Mouse (Mus musculus) thymus, postnatal 25 days (tissue): Measurements from ENCODE around the gene Kri1.
"Not testable (repeated sequence)": the region's sequence is repeated elsewhere in the genome, so short reads cannot be mapped to it uniquely, and the experiment has no call there.

Source experiments
- DNase-seq: peaks from one replicate; pipeline ENCODE4 v3.0.0; 2022

Gene Kri1

GRCm38 (mm10) chr9:21314367-21315140 is 26.8 kb upstream of the Kri1 start:
- DNase-seq = no peak

GRCm38 (mm10) chr9:21313394-21313793 is 25.6 kb upstream of the Kri1 start:
- peak; percentile 92 for DNase-seq

DNA sequence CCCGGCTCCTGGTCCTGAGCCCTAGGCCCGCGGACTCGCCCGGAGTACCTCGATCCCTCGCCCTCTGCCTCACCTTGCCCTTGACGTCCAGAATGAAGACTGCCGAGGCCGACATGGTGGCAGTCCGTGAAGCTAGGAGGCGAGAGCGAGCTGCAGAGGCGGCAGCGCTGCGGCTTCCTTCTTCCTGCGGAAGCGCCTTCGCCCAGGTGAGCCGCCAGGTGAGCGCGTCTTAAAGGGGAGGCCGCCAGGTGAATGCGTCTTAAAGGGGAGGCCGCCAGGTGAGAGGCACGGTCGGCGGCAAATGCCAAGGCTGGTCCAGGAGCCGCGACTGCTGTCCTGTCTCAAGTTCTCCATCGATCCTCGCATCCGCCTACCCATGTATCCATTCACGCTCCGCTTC is 24.4 kb upstream of the Kri1 start, which contains the start of gene Ap1m2:
Ap1m2 (minus strand) TSS at position 204 of the 400 bp plus-strand sequence.
- DNase-seq = no peak

GRCm38 (mm10) chr9:21311695-21312094 is 23.9 kb upstream of the Kri1 start:
- no peak for DNase-seq

GRCm38 (mm10) chr9:21309150-21309741 is 21.5 kb upstream of the Kri1 start:
- DNase-seq = peak; percentile 46

- DNase-seq = no peak
Observed at GRCm38 (mm10) chr9:21305065-21305464, 17.3 kb upstream of the Kri1 start.

GRCm38 (mm10) chr9:21299014-21299413 is 11.2 kb upstream of the Kri1 start:
- no peak for DNase-seq

DNA sequence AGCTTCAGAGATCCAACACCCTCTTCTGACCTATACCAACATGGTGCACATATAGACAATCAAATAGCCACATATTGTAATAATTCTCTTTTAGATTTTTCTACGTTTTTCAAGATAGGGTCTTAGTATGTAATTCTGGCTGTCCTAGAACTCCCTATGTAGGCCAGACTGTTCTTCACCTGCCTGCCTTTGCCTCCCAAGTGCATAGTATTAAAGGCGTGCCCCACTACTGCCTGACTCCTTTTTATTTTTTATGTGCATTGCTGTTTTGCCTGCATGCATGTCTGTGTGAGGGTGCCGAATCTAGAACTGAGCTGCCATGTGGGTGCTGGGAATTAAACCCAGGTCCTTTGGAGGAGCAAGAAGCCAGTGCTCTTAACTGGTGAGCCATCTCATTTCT is 4.5 kb upstream of the Kri1 start:
- no peak for DNase-seq

DNA sequence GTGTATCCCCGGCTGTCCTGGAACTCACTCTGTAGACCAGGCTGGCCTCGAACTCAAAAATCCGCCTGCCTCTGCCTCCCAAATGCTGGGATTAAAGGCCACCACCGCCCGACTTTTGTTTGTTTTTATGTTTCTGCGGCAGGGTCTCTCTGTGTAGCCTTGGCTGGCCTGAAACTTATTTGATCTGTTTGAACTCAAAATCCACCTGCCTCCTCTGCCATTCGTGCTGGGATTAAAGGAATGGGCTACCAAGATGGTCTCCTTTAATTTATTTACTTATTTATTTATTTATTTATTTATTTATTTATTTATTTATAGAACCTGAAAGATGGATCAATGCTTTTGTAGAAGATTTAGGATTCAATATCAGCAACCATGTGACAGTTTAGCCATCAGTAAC is 4.1 kb upstream of the Kri1 start:
- not testable (repeated sequence) for DNase-seq

GRCm38 (mm10) chr9:21291022-21291787 is 3.4 kb upstream of the Kri1 start, which contains the start of gene Cdkn2d:
TSS of gene Cdkn2d (minus strand) at chr9:21291407.
- peak; percentile 100 for DNase-seq

DNA sequence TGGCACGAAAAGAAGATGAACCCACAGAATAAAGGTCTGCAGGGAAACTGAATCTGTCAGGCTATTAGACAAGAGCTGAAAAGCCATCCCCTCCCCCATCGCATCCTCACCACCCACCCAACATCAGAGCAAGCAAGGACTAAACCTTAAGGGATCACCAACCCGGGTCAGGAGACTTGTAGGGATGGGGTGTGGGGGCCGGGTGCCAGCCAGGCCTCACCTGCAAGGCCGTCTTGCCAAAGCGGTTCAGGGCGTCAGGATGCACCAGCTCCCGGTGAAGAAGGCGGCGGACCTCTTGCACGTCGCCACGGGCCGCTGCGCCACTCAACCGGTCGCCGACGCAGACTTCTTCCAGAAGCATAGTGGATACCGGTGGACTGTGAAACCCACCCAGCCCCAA is 2.8 kb upstream of the Kri1 start:
- DNase-seq = no peak

GRCm38 (mm10) chr9:21289337-21289671 is 1.5 kb upstream of the Kri1 start:
- no peak for DNase-seq

GRCm38 (mm10) chr9:21288404-21289336 is 901 bp upstream of the Kri1 start:
- peak; percentile 72 for DNase-seq

DNA sequence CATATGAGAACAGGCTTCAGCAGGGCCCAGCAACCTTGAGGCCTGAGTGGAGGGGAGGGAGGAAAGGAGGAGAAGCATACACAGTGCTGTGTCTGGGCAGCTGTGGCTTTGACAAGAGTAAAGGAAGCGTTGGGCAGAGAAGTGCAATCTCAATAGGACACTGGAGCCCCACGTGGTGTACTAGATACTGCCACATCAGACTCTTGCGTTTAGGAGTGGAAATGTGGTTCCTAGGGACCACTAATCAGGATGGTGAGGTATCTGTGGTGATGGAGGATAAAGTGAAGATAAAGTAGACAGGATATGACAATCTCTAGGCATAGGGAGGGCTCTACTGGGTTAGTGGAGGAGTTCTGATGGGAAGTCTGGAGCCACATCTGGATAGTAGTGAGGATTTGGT is 1.0 kb downstream of the Kri1 start:
- DNase-seq = peak; percentile 13

- no peak for DNase-seq
Observed at GRCm38 (mm10) chr9:21283994-21284393, 3.8 kb downstream of the Kri1 start.

- no peak for DNase-seq
Observed at GRCm38 (mm10) chr9:21283591-21283990, 4.2 kb downstream of the Kri1 start.

GRCm38 (mm10) chr9:21277776-21278175 is 10.0 kb downstream of the Kri1 start:
- no peak for DNase-seq

DNA sequence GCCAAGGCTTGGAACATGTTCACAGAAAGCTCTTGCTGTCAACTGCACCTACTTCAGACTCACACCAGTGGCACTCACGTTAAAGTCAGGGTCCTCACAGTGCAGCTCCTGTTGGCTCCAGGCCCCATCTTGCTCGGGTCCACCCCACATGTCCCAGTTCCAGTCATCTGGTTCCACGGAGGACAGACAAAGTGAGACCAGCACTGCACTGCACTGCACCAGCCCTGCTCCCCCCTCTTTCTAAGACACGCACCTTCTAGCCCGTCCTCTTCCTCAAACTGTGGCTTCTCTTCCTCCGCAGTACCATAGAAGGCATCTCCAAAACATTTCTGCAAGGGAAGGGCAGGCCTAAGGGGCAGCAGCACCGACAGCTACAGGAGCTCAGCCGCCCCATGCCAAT is 11.5 kb downstream of the Kri1 start:
- no peak for DNase-seq

DNA sequence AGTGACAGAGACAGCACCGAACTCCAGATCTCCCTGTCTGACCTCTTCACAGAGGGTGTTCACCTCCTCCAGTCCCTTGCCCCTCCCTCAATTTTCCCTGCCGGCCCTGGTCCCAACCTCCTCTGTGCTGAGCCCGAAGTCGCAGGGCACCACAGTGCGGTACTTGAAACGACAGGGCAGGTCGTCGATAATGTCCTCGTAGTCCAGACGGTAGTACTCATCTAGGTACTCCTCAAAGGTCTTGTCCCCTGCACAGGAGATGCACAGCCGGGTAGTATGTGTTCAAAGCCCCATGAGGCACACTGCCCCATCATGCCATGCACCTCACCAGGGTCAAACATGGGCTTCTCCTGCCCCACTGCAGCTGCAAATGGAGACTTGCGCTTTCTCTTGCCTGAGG is 12.0 kb downstream of the Kri1 start:
- no peak for DNase-seq

DNA sequence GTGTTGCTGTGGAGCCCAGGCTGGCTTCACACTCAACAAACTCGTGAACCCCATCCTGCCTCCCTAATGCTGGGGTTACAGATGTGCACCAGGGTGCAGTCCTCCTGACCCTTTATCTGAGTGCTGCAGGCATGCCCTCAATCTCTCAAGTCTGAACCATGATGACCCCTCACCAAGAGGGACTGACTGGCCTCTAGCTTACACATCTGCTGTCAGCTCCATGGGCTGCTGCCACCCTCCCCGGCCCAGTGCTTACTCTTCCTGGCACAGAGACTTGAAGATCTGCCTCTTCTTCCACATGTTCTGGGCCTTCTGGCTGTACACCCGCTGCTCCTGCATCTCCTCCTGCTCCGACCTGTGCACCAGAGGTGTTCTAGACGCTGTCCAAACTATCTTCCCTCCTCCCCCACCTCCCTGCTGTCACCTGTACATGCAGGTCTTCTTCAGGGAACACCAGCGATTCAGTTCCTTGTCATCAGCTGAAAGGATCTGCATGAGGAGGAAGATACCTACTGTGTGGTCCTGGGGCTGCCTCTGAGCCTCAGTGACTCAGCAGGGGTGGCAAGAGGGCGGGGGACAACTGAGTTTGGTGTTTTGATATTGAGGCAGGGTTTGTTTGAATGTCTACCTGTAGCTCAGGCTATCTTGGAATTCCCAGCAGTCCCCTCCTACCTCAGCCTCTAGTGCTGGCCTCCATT is 12.6 kb downstream of the Kri1 start:
- no peak for DNase-seq

- DNase-seq = no peak
Observed at GRCm38 (mm10) chr9:21274336-21274735, 13.4 kb downstream of the Kri1 start.
